Mouse (Mus musculus): ENCODE data around the gene Ucn2.

- TF ChIP-seq CTCF (IDR thresholded peaks at IDR 0.05; ENCODE audit: low read depth, low read length) (no peak), POLR2A (IDR thresholded peaks at IDR 0.05; ENCODE audit: borderline replicate concordance, low read depth, low read length) (no peak)
These were observed 29.6 kb downstream of the Ucn2 start for GRCm38 (mm10) chr9:109015397-109015796.
